Mouse (Mus musculus) kidney, adult 10 weeks (tissue): Measurements from ENCODE around the gene Itga11. TPM values are rescaled to one million over a fixed set of nuclear protein-coding genes. Genes with fewer than 3 reads are reported as not detected.

Experiments
- polyA plus RNA-seq: library from polyadenylated mRNA; stranded (reverse); fragments of 350-450 nt; fragmentation: Illumina TruSeq; extraction: RNeasy Lipid Tissue Mini Kit (QIAGEN cat#74804); gene quantifications from one replicate; pipeline ENCODE4 v1.2.3, GENCODE M21; 2014; ENCODE audit warnings: low read depth, low replicate concordance

Itga11 gene
- not detected for polyA plus RNA-seq

DNA sequence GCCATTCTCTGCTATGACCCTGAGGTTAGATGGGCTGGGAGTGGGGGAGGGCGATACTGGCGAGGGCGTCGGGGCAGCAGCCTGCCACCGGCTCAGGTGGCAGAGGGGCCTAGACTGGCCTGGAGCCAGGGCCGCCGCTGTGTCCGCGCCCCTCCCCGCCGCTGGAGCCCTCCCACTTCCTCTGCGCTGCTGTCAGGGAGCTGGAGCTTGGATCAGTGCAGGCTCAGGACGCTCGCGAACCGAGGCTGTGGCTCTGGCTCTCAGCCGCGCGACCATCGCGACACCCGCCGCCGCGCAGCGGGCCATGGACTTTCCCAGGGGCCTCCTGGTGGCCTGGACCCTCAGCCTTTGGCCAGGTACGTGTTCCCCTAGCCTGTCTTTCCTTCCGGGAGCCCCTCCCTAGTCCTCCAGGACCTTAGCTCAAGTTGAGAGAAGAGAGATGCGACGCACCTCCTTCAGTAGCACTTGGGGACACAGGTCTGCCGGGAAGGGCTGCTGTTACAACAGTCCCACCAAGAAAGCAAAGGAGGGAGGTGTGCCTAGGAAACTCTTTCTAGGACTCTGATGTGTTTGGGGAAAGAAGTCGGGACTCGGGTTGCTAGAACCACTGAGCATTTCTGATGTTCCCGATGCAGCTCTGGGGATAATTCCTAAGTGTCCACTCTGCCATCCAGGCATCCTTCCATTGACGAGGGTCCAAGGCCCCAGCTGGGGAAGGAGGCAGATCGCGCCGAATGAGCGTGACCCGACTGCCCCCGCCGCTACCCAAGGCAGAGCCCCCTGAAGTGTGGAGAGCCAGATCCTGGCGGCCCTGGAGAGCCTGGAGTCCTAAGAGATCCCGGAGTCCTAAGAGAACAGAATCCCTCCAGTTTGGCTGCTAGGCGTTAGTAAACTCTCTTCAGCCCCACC lies at the start of gene Itga11:
TSS of gene Itga11 (plus strand) at position 186 of the 909 bp plus-strand sequence.

DNA sequence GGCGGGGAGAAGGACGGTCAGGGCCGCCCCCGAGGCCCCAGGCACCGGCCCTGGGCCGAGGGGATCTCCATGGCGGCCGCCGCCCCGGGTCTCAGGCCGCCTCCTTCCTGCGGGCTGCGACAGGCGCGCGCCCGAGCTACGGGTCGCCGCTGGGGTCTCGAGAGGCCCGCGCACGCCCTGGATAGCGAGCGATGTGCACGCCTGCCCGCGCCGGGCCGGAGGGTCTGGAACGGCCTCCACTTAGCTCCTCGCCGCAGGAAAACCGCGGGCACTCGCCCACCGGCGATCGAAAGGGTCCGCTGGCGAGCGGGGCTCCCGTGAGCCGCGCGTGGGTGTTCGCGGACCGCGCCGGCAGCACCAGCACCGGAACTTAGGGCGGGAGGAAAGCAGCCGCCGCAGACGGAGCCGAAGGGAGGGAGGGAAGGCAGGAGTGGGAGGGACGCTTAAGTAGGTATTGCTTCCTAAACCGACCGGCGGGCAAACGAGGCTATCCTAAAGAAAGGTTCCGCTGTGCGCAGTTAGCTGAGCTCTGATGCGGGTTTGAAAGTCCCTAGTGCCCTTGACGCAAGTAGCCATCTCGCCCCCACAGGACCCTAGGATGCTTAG lies 134.0 kb downstream of the Itga11 start, which contains the start of gene Fem1b:
TSS of gene Fem1b (minus strand) at position 419 of the 606 bp plus-strand sequence.

Other genes starting within 250 kb of the Itga11 start
- 1.3 TPM for gene Coro2b, start 140.8 kb upstream of the Itga11 start, polyA plus RNA-seq
- 35.5 TPM for gene Fem1b, start 134.1 kb downstream of the Itga11 start, polyA plus RNA-seq
- 12.3 TPM for gene Cln6, start 161.0 kb downstream of the Itga11 start, polyA plus RNA-seq
- 648 TPM for gene Calml4, start 180.3 kb downstream of the Itga11 start, polyA plus RNA-seq